Mouse (Mus musculus) cortical plate, adult 2 months (tissue): ENCODE results near the gene Ccdc114.

Experiments
- CTCF ChIP-seq: fragments of 200-500 bp; IDR thresholded peaks from 2 replicates; pipeline ENCODE4 v1.5.1; 2011; ENCODE audit warnings: mild to moderate bottlenecking, control low read depth, low read length; ENCODE audit not compliant: insufficient read depth; ENCODE audit errors: extremely low read depth
- POLR2A ChIP-seq: fragments of 200-500 bp; IDR thresholded peaks from 2 replicates; pipeline ENCODE4 v1.6.1; 2011; ENCODE audit warnings: mild to moderate bottlenecking, low read length, control low read depth; ENCODE audit not compliant: insufficient read depth; ENCODE audit errors: extremely low read depth

GRCm38 (mm10) chr7:45981612-45982011 is 57.7 kb downstream of the Ccdc114 start:
- no peak for TF ChIP-seq CTCF
- no peak for TF ChIP-seq POLR2A
